11 mouse cellular contexts compared by ENCODE assay signal in the genomic region with DNA sequence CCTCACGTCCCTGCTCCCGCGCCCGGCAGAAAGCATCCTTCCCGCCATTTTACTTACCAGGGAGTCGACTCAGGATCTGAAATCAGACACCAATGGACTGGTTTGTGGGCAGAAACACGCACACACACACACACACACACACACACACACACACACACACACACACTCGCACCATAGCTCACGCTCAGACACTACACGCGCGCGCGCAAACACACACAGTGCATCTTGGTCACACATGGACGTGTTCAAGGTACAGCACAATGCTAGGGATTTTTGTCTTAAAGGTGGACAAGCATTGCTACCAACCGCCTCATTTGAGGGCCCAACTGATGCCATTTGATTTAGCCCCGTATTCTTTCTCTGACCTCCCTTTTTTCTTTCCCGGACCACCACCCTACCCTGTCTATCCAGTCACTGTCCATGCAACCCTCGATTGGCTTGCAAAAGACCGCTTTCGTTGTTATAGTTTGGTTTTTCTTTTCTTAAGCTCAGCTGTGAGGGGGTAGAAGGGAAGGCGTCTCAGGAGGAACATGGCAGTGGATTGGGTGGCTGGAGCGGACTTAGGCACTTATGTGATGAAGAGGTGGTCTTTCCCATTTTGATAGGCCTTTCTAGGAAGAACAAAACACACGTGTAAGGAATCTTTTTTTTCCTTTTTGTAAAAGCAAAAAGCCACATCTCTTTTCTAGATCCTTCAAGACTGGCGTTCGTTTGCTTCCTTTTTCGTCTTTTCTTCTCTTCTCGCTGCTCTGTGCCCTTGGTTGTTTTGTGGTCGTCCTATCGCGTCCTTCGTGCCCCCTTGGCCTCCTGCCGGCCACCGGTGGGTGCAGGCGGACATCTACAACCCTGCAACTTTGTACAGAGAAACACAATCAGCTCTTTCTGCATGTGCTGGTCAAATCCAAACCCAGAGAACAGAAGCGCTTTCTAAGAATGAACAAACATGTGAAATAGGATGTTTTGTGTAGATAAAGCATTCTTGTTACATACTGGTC. TPM values are rescaled to one million over a fixed set of nuclear protein-coding genes. Genes with fewer than 3 reads are reported as not detected.
A peak's percentile ranks its signal among the peaks of the same experiment; 100 is the strongest.
DNase-seq lines count a peak whose midpoint lies in the region; ATAC-seq and TF ChIP-seq lines count a peak whose summit lies in the region.
"Had no signal": no experiment of that assay in that cellular context is flagged by ENCODE, and none has a peak within 500 bp of the region (broad histone marks: within the 10 kb centered on the region; RNA-seq: fewer than 3 reads in every experiment).

No protein-coding gene starts in this region.

- peak overlapping the region; percentile 75 for H3K4me2 ChIP-seq in lung, postnatal 0 days (replicated peaks; ENCODE audit: low read depth, low read length)
- peak overlapping the region; percentile 66 for H3K4me2 ChIP-seq in forebrain, embryonic 15.5 days (replicated peaks)
- H3K4me2 ChIP-seq in liver, embryonic 12.5 days, result peak overlapping the region; percentile 69
- peak overlapping the region; percentile 47 for H3K4me2 ChIP-seq in stomach, embryonic 16.5 days (ENCODE audit: low read depth, low read length)

- WGBS in lung, postnatal 0 days, result 3% methylated on average over 36 of the region's 36 CpGs
- WGBS in forebrain, embryonic 15.5 days, result 1% methylated on average over 36 of the region's 36 CpGs
- WGBS in liver, embryonic 12.5 days (ENCODE audit: insufficient replicate concordance), result 3% methylated on average over 36 of the region's 36 CpGs
- 3% methylated on average over 36 of the region's 36 CpGs for WGBS in stomach, embryonic 16.5 days

- H3K27ac ChIP-seq in lung, postnatal 0 days (ENCODE audit: low read length), result no peak overlapping the region
- no peak overlapping the region for H3K27ac ChIP-seq in forebrain, embryonic 15.5 days (replicated peaks)
- no peak overlapping the region for H3K27ac ChIP-seq in liver, embryonic 12.5 days
- H3K27ac ChIP-seq in stomach, embryonic 16.5 days (ENCODE audit: low read length), result no peak overlapping the region

- H3K9me3 ChIP-seq in lung, postnatal 0 days (ENCODE audit: low read length), result no peaks in the 10 kb centered on the region
- H3K9me3 ChIP-seq in forebrain, embryonic 15.5 days, result no peaks in the 10 kb centered on the region
- H3K9me3 ChIP-seq in liver, embryonic 12.5 days (replicated peaks), result no peaks in the 10 kb centered on the region
- no peaks in the 10 kb centered on the region for H3K9me3 ChIP-seq in stomach, embryonic 16.5 days (replicated peaks; ENCODE audit: control insufficient read depth, low read length)

- TF ChIP-seq EP300 in lung, postnatal 0 days (IDR thresholded peaks at IDR 0.05), result no peak

- no peak for TF ChIP-seq CTCF in lung, postnatal 0 days (IDR thresholded peaks at IDR 0.05)

- no peaks in the 10 kb centered on the region for H3K36me3 ChIP-seq in lung, postnatal 0 days (ENCODE audit: insufficient read depth, low read length)
- no peaks in the 10 kb centered on the region for H3K36me3 ChIP-seq in forebrain, embryonic 15.5 days
- H3K36me3 ChIP-seq in liver, embryonic 12.5 days, result no peaks in the 10 kb centered on the region
- H3K36me3 ChIP-seq in stomach, embryonic 16.5 days (ENCODE audit: control insufficient read depth, insufficient read depth, low read length), result no peaks in the 10 kb centered on the region

- H3K4me3 ChIP-seq in lung, postnatal 0 days (ENCODE audit: low read depth, low read length), result peak overlapping the region; percentile 40; the same call in 1 of the 2 replicates
- H3K4me3 ChIP-seq in forebrain, embryonic 15.5 days, result peak overlapping the region; percentile 37
- H3K4me3 ChIP-seq in liver, embryonic 12.5 days, result peak overlapping the region; percentile 41
- H3K4me3 ChIP-seq in stomach, embryonic 16.5 days (replicated peaks; ENCODE audit: low read length), result peak overlapping the region; percentile 48

- peaks cover 77% of the 10 kb centered on the region for H3K27me3 ChIP-seq in lung, postnatal 0 days (replicated peaks; ENCODE audit: insufficient read depth, low read length)
- peaks cover 87% of the 10 kb centered on the region for H3K27me3 ChIP-seq in forebrain, embryonic 15.5 days
- H3K27me3 ChIP-seq in liver, embryonic 12.5 days (replicated peaks), result peaks cover 90% of the 10 kb centered on the region
- H3K27me3 ChIP-seq in stomach, embryonic 16.5 days (ENCODE audit: control insufficient read depth, insufficient read depth, low read length), result peaks cover 77% of the 10 kb centered on the region

- no peak for DNase-seq in lung, postnatal 0 days (ENCODE audit: low spot score)
- no peak for DNase-seq in lung, adult 18-20 months
- no peak for DNase-seq in thymus, postnatal 4 days
- no peak for DNase-seq in left cerebral cortex, postnatal 14 days (ENCODE audit: low spot score in 2 of 2)
- DNase-seq: adrenal gland, adult 8-10 months; right cerebral cortex, postnatal 14 days had no signal

- ATAC-seq in lung, postnatal 0 days, result no peak
- ATAC-seq in forebrain, embryonic 15.5 days (replicated peaks), result 0 out of 2 replicates have a peak, but pooled peaks have one; percentile 1
- ATAC-seq in liver, embryonic 12.5 days, result no peak
- ATAC-seq in stomach, embryonic 16.5 days (ENCODE audit: insufficient read depth, low FRiP score), result no peak
- no peak for ATAC-seq in CD4-positive, CD25-positive, alpha-beta regulatory T cell, adult 4 months

- no peak overlapping the region for H3K9ac ChIP-seq in lung, postnatal 0 days (replicated peaks; ENCODE audit: low read depth)
- H3K9ac ChIP-seq in forebrain, embryonic 15.5 days (replicated peaks), result no peak overlapping the region
- no peak overlapping the region for H3K9ac ChIP-seq in liver, embryonic 12.5 days
- H3K9ac ChIP-seq in stomach, embryonic 16.5 days (ENCODE audit: low read length), result no peak overlapping the region

- H3K4me1 ChIP-seq in lung, postnatal 0 days (ENCODE audit: insufficient read depth, low read depth, low read length), result no peaks in the 10 kb centered on the region
- H3K4me1 ChIP-seq in forebrain, embryonic 15.5 days, result peaks cover 25% of the 10 kb centered on the region
- peaks cover 21% of the 10 kb centered on the region for H3K4me1 ChIP-seq in liver, embryonic 12.5 days
- peaks cover 17% of the 10 kb centered on the region for H3K4me1 ChIP-seq in stomach, embryonic 16.5 days (ENCODE audit: control insufficient read depth, insufficient read depth, low read length)

- intact Hi-C loops in left cerebral cortex, postnatal 14 days (cut with DNase I), result loop anchor here (5.0 kb wide), 1 partner anchor 287 kb away; no protein-coding TSS in a partner anchor

RNA-seq across cellular contexts. Expression of a gene that starts 8.9 kb away (rescaled TPM):
- not detected in 2 replicates for polyA plus RNA-seq in lung, postnatal 0 days (2015; fragmentation: Nextera tagmentation; extraction: Ambion mirVana)
- polyA plus RNA-seq in forebrain, embryonic 15.5 days (2015; fragmentation: Nextera tagmentation; extraction: Ambion mirVana), result 1.4 and 3.6 TPM in 2 replicates
- polyA plus RNA-seq in liver, embryonic 12.5 days (2016; fragmentation: Nextera tagmentation; extraction: Ambion mirVana), result not detected in 2 replicates
- polyA plus RNA-seq in stomach, embryonic 16.5 days (2015; fragmentation: Nextera tagmentation; extraction: Ambion mirVana), result not detected in 2 replicates
- under 1 TPM in 1 of 2 experiments, not detected in 1; 0.27 TPM for total RNA-seq in left cerebral cortex, postnatal 14 days (2021)
- not detected for polyA plus RNA-seq in CD4-positive, CD25-positive, alpha-beta regulatory T cell, adult 4 months (2017; shearing (Covaris generic))
- total RNA-seq: adrenal gland, adult 8-10 months; liver, adult 2 months had no signal
- polyA plus RNA-seq: liver, adult 2 months had no signal
